Mouse (Mus musculus) cerebellum, adult 2 months (tissue): ENCODE measurements at regions not wholly inside any gene's neighbourhood (a gene's known extent, or its start where the extent isn't known, plus 50 kb on each side); places are given as distances from the start of the nearest gene placed in this dataset.

Experiments
- DNase-seq, 2 experiments: peaks; one replicate each; pipeline ENCODE4 v3.0.0; 2021
- H3K27ac ChIP-seq: fragments of 200-500 bp; 2 replicates; pipeline ENCODE4 v1.5.1; 2012; ENCODE audit warnings: low read length, control low read depth, inconsistent platforms; ENCODE audit not compliant: insufficient read depth
- H3K27me3 ChIP-seq: fragments of 200-500 bp; 2 replicates; pipeline ENCODE4 v1.6.1; 2012; ENCODE audit warnings: inconsistent platforms, mild to moderate bottlenecking, low read length, moderate library complexity; ENCODE audit not compliant: control insufficient read depth, insufficient read depth
- H3K4me1 ChIP-seq: fragments of 200-500 bp; 2 replicates; pipeline ENCODE4 v1.6.1; 2011; ENCODE audit warnings: low read length; ENCODE audit not compliant: control insufficient read depth, insufficient read depth
- H3K4me3 ChIP-seq: fragments of 200-500 bp; replicated peaks from 2 replicates; pipeline ENCODE3; 2011; ENCODE audit warnings: mild to moderate bottlenecking, low read depth, low read length, control low read depth; ENCODE audit not compliant: insufficient read depth
- CTCF ChIP-seq: fragments of 200-500 bp; IDR thresholded peaks from 2 replicates; pipeline ENCODE4 v1.5.1; 2011; ENCODE audit warnings: low read depth, mild to moderate bottlenecking, control low read depth, low read length, moderate library complexity, borderline replicate concordance; ENCODE audit not compliant: insufficient read depth
- POLR2A ChIP-seq: fragments of 200-500 bp; IDR thresholded peaks from 2 replicates; pipeline ENCODE4 v1.6.1; 2011; ENCODE audit warnings: low read length, control low read depth, borderline replicate concordance; ENCODE audit not compliant: insufficient read depth
- WGBS: fragments of 180-500 bp; shearing (Covaris S2); methylation state at CpG from one replicate; pipeline ENCODE4 v1.1.7; 2018; 5-methylcytosine and 5-hydroxymethylcytosine counted together

DNA sequence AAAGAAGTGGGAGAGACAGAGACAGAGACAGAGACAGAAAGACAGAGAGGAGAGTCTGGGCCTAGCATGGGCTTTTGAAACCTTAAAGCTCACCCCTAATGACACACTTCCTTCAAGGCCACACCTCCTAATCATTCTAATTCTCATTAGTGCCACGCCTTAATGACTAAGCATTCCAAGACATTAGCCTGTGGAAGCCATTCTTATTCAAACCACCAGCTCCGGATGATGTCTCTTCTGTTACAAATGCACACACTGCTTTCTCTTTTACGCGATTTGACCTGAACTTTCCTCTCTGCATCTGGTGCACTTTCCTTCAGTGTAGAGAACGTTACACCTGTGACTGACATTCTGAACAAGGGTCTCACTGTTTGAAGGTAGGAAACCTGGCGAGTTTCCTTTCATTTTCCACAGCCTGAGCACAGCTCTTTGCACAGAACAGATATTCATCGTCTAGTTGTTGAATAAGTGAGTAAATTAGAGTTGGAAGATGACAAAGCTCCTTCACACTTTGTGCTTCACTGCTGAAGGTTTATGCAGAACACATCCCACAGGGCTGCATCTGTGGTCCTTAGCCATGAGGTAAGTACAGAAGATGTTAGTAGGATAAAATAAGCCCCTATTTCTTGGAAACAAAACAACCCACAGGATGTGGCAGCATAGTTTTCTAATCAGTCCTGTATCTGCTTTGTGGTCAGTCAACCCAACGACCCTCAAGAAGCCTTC lies 116.8 kb downstream of the Faxc start:
- H3K27me3 ChIP-seq: no peaks in the 10 kb centered on the region
- H3K4me1 ChIP-seq: no peaks in the 10 kb centered on the region
- no peak overlapping the region for H3K4me3 ChIP-seq
- TF ChIP-seq POLR2A (no peak), CTCF (no peak)
- DNase-seq: no peak
- no peak overlapping the region for H3K27ac ChIP-seq
- 79% methylated on average over 8 of the region's 8 CpGs for WGBS

DNA sequence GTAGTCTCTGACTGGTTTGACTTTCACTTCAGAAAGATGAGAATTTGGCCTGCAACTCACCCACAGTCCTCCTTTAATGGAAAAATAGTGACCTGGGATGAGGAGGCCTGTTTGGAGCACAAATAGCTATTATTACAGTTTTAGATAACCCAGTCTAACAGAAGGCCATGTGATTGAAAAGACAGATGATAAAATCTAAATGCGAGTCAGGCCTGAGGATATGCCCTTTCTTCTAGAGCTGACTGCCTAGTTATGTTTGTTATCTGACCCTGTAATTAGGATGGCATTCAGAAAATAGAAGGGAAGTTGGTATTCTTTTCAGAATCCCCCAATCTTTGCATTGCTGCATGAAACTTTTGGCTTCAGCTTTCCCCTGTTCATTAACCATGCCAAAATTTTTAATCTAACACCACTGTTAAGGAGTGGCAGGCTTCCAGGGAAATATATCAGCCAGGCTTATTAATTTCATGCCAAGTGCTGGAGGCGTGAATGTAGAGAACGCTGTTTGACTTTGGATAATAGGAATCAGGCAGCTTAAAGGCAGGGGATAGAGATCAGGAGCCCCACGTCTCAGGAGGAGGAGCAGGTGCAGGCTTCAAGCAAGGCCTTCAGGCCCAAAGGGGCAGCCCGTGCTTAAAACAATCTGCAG lies 135.8 kb downstream of the Faxc start:
- no peaks in the 10 kb centered on the region for H3K4me1 ChIP-seq
- no peak for TF ChIP-seq CTCF
- no peak for TF ChIP-seq POLR2A
- H3K27ac ChIP-seq: no peak overlapping the region
- H3K4me3 ChIP-seq: no peak overlapping the region
- no peaks in the 10 kb centered on the region for H3K27me3 ChIP-seq
- no peak for DNase-seq
- WGBS: 25% methylated on average over 5 of the region's 5 CpGs

DNA sequence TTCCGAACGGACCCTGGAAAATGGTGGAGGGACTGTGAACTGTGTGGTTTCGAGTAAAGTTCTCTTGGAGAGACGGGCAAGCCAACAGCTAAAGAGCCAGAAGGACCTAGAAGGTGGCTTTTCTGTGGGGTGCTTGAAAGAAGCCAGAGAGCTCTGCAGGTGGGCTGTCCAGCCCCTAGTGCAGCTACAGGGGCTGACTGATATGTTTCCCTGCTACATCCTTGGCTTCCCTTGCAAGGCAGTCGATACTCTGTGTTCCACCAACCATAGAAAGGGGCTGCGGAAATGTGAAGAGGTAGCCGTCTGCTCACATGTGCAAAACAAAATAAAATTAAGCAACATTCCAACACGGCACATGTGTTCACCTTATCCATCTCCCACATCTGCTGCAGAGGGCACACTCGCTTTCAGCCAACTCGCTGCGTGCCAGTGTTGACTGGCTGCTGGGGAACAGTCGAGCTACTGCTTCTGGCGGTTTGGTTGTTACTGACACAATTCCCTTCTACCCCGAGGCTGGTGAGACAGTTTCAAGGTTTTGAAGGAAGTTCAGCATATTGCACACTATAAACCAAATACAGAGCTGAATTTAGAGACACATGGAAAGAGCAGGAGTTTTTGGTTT lies 136.7 kb downstream of the Faxc start:
- no peak for DNase-seq
- no peaks in the 10 kb centered on the region for H3K4me1 ChIP-seq
- no peak overlapping the region for H3K4me3 ChIP-seq
- no peaks in the 10 kb centered on the region for H3K27me3 ChIP-seq
- H3K27ac ChIP-seq: no peak overlapping the region
- WGBS: 19% methylated on average over 14 of the region's 14 CpGs
- TF ChIP-seq POLR2A: no peak
- TF ChIP-seq CTCF: no peak

DNA sequence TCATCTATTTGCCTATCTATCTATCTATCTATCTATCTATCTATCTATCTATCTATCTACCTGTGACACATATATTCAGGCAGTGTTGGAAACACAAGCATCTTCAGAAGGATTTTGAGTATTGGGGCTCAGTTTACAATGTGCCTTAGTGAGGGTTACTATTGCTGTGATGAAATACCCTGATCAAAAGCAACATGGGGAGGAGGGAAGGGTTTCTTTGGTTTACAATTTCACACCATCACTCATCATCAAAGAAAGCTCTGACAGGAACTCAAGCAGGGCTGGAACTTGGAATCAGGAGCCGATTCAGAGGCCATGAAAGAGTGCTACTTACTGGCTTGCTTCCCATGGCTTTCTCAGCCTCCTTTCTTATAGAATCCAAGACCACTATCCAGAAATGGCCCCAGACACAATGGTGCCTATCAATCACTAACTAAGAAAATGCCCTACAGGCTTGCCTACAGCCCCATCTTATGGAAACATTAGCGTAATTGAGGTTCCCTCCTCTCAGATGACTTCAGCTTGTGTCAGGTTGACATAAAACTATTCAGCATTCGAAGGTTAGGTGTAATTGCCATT lies 157.2 kb downstream of the Faxc start:
- Histone ChIP-seq H3K4me1 (no peaks in the 10 kb centered on the region), H3K4me3 (no peak overlapping the region), H3K27me3 (no peaks in the 10 kb centered on the region), H3K27ac (no peak overlapping the region)
- 52% methylated on average over 3 of the region's 3 CpGs for WGBS
- DNase-seq: no peak
- TF ChIP-seq CTCF (no peak), POLR2A (no peak)

DNA sequence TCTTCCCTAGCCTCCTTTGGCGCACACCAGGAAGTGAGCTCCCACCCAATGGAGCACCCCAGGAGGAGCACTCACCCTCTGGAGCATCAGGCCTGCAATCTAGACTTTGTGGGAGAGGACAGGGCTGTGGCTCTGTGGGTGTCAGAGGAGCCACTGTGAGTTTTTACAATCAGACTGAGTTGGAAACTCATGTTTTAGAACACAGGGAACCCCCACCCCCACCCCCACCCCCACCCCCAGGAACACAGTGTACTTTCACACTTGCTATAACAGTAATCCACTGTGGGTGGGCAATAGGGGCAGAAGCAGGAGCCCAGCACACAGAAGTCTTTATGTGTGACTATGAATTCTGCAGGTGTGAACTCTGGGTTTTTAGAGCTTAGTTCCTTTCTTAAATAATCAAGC lies 158.5 kb downstream of the Faxc start:
- Histone ChIP-seq H3K4me3 (no peak overlapping the region), H3K4me1 (no peaks in the 10 kb centered on the region), H3K27ac (no peak overlapping the region), H3K27me3 (no peaks in the 10 kb centered on the region)
- DNase-seq: no peak
- TF ChIP-seq CTCF (no peak), POLR2A (no peak)
- WGBS: 95% methylated on average over 1 of the region's 1 CpGs

DNA sequence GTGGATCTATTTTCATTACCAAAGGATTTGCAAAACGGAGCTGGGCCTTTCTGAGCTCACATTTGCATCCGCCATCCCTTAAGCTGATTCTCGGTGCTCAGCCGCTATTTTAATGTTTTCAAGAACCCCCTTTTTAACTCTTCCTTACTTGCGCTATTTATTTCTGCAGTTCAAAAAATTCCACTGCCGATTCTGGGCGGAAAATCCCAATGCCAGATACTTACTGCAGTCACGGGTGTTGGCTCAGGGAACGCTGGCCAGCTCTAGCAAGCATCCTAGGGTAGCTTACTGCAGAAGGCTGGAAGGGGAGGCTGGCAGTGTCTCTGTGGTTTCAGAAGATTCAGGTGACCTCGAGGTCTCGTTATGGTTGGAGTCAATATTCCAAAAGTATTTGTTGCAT lies 159.4 kb downstream of the Faxc start:
- no peak for DNase-seq
- Histone ChIP-seq H3K27me3 (no peaks in the 10 kb centered on the region), H3K4me3 (no peak overlapping the region), H3K4me1 (no peaks in the 10 kb centered on the region), H3K27ac (no peak overlapping the region)
- no peak for TF ChIP-seq POLR2A
- no peak for TF ChIP-seq CTCF
- 48% methylated on average over 11 of the region's 11 CpGs for WGBS

DNA sequence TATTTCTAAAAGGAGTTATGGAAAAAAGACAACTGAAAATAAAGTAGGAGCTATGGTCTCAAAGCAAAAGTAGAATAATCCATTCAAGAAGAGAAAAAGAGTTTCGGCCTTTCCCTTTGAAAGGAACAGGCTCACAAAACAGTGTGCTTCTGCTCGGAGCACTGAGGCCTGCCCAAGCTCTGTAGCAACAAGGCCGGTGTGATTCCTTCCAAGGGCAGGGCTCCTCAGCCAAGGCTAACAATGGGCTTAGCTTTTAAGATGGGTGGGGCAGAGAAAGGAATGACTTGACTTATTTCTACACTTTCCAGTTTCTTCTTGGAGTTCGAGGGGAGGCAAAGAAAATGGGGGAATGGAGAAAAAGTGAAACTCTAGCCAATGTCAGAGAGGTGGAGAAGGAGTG lies 161.4 kb downstream of the Faxc start:
- H3K4me1 ChIP-seq: no peaks in the 10 kb centered on the region
- TF ChIP-seq CTCF: no peak
- no peak for TF ChIP-seq POLR2A
- H3K27ac ChIP-seq: no peak overlapping the region
- H3K4me3 ChIP-seq: no peak overlapping the region
- DNase-seq: no peak
- 89% methylated on average over 4 of the region's 4 CpGs for WGBS
- H3K27me3 ChIP-seq: no peaks in the 10 kb centered on the region
